Mouse (Mus musculus): ENCODE data around the gene Plekhd1. TPM values are rescaled to one million over a fixed set of nuclear protein-coding genes. Genes with fewer than 3 reads are reported as not detected.

The Plekhd1 gene
- polyA plus RNA-seq, 1 experiment from 2014 or later, result 0.63 TPM

DNA sequence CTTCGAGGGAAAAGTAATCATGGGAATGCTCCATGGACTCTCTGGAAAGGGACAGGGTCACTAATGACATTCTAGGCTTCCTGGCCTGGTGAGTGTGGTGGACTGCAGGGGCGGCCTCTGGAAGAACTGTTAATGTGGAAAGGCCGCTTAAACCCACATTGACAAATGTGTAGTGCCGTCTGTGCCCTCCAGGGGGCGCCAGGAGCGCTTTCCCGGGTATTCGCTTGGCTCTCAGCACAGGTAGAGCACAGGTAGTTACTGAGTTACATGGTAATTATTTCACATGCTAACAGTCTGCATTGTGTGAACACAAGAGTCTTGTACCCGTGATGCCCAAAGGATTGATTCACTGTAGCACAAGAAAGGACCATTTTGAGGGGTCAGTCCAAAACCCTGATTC is 47.1 kb downstream of the Plekhd1 start:
- no peak overlapping the region for H3K27ac ChIP-seq
- H3K9me3 ChIP-seq, result no peaks in the 10 kb centered on the region
- WGBS, result 29% methylated on average over 9 of the region's 9 CpGs
- DNase-seq (ENCODE audit: low spot score), result no peak
- H3K27me3 ChIP-seq (ENCODE audit: insufficient read depth, poor library complexity, severe bottlenecking), result peaks cover 77% of the 10 kb centered on the region
- no peaks in the 10 kb centered on the region for H3K36me3 ChIP-seq
- H3K4me3 ChIP-seq, result no peak overlapping the region
- H3K4me1 ChIP-seq, result peaks cover 8% of the 10 kb centered on the region; the same call in 1 of the 2 replicates

DNA sequence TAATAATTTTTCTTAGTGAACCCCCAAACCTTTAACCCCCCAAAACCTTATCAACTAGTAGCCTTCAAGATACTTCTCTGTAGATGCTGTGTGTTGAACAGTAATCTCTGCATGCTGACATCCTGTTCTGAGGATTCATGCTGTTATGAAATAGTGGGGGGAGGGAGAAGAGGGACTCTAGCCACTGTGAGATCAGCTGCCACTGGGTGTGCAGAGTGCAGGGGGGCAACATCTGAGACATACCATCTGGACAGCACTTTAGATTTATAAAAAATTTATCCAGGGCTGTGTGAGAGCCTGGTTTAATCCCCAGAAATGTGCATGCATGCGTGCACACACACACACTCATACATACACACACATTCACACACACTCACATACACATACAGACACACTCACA is 52.2 kb downstream of the Plekhd1 start:
- DNase-seq (ENCODE audit: low spot score), result no peak
- WGBS, result 71% methylated on average over 1 of the region's 1 CpGs

DNA sequence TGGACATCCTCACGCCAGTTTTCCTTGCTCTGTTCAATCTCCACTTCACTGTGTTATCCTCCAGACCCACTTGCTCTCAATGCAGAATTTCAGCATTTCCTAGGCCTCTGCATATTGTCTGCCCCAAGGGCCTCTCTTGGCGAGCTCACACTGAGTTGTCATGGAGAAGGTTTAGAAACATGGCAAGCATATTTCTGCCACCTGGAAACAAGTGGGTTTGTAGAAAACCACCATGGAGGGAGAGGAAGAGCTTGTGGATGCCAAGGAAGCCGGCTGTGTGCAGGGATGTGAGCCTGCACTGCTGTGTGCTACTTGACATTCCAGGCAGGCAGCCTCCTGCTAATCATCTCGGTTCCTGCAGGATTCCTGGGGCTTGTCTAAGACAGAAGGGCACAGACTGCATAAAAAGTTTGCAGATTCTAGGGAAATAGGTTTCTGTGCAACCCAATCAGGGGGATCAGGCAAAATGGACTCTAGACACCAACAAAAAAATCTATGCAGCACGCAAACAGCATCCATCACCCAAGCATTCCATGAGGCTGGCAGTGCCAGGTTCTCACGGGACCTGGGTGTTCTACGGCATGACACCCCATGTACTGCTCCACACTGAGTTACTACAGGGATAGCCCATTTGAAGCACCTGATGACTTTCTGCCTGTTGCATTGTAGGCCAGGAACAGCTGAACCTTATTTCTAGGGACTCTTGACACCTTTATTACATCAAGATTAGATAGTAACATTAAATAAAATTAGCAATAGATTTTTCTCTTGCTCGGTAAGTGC is 53.8 kb downstream of the Plekhd1 start:
- Histone ChIP-seq H3K4me3 (no peak overlapping the region), H3K4me1 (peaks cover 10% of the 10 kb centered on the region; the same call in 1 of the 2 replicates), H3K9me3 (no peaks in the 10 kb centered on the region), H3K27ac (no peak overlapping the region), H3K27me3 (ENCODE audit: insufficient read depth, poor library complexity, severe bottlenecking) (peaks cover 49% of the 10 kb centered on the region), H3K36me3 (no peaks in the 10 kb centered on the region)
- WGBS, result 50% methylated on average over 8 of the region's 8 CpGs
- no peak for DNase-seq (ENCODE audit: low spot score)

More for the DNA sequence above, 52.2 kb downstream of the Plekhd1 start:
- no peak overlapping the region for H3K4me3 ChIP-seq
- peaks cover 10% of the 10 kb centered on the region; the same call in 1 of the 2 replicates for H3K4me1 ChIP-seq
- no peak overlapping the region for H3K27ac ChIP-seq
- H3K36me3 ChIP-seq, result no peaks in the 10 kb centered on the region
- peaks cover 52% of the 10 kb centered on the region for H3K27me3 ChIP-seq (ENCODE audit: insufficient read depth, poor library complexity, severe bottlenecking)
- H3K9me3 ChIP-seq, result no peaks in the 10 kb centered on the region

DNA sequence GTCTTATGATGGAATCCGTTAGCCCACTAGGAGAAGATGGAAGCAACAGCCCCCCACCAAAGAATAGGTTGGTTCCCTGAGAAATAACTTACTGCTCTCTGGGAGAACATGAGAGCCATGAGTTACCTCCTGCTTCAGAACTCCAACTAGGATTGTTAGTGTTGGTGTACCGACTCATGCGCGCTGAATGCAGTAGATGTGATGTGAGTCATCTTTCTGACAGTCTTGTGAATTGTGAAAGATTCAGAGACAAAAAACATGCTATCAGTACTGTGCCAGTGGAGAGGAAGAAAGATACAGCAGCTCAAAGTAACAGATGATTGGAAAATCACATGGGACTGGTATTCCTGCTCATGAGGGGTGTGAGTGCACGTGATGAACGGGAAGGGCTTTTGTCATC is 59.2 kb downstream of the Plekhd1 start:
- WGBS, result 85% methylated on average over 6 of the region's 6 CpGs
- Histone ChIP-seq H3K27ac (no peak overlapping the region), H3K36me3 (no peaks in the 10 kb centered on the region), H3K9me3 (no peaks in the 10 kb centered on the region), H3K4me1 (no peaks in the 10 kb centered on the region), H3K27me3 (ENCODE audit: insufficient read depth, poor library complexity, severe bottlenecking) (peaks cover 81% of the 10 kb centered on the region), H3K4me3 (no peak overlapping the region)
- no peak for DNase-seq (ENCODE audit: low spot score)

GRCm38 (mm10) chr12:80757751-80758558 is 65.6 kb downstream of the Plekhd1 start:
- WGBS, result under 1% methylated on average over 122 of the region's 122 CpGs
- Histone ChIP-seq H3K9me3 (no peaks in the 10 kb centered on the region), H3K4me3 (peak overlapping the region; percentile 72), H3K4me1 (peaks cover 36% of the 10 kb centered on the region), H3K27me3 (ENCODE audit: insufficient read depth, poor library complexity, severe bottlenecking) (peaks cover 93% of the 10 kb centered on the region), H3K36me3 (no peaks in the 10 kb centered on the region), H3K27ac (peak overlapping the region; percentile 69)
- DNase-seq (ENCODE audit: low spot score), result peak; percentile 86

DNA sequence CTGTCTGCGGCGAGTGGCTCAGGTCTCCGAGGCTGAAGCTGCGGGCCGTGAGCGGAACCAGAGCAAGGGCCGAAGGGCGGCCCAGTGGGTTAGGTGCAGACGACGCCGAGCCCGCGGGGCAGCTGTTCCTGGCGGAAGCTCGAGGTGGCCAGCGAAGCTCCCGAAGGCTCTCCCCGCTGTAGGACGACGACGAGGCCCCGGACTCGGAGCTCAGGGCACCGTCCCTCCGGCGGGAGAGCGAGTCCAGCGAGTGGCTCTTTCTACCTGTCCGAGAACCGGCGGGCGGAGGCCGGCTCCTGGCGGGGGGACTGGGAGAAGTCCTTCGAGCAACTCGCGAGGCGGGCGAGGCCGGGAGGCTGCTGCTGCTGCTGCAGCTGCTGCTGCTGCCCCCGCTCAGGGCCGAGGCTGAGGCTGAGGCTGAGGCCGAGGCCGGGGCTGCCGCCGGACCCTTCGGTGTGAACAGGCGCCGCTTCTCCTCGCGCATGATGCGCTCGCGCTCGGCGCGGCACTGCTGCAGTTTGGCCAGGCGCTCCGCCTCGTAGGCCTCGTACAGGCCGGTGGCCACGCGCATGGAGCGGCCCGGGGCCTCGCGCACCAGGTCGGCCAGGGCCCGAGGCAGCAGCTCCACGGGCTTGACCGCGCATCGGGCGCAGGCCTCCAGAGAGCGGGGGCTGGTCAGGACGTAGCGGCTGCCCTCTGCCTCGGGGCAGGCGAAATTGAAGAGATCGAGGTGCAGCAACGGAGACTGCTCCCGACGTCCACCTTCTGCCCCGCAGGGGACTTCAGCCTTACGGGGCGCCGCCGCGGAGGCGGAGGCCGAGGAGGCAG is 66.4 kb downstream of the Plekhd1 start:
- WGBS, result 3% methylated on average over 92 of the region's 92 CpGs
- H3K27me3 ChIP-seq (ENCODE audit: insufficient read depth, poor library complexity, severe bottlenecking), result peaks cover 95% of the 10 kb centered on the region

DNA sequence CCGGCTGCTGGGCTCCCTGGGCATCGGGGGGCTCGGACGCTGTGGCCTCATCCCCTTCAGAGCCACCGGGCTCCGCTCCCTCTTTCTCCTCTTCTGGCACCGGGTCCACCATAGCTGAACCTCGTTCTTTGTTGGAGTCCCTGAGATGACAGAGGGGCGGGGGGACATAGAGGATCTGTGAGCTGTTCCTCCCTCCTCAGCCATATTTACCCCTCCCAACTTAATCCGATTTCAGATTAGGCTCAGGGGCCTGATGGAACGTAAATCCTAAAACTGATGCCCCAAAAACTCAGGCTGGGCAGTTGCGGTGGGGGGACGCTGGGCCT is 67.0 kb downstream of the Plekhd1 start:
- no peaks in the 10 kb centered on the region for H3K9me3 ChIP-seq
- peaks cover 89% of the 10 kb centered on the region for H3K27me3 ChIP-seq (ENCODE audit: insufficient read depth, poor library complexity, severe bottlenecking)
- H3K4me3 ChIP-seq, result peak overlapping the region; percentile 72
- WGBS, result 7% methylated on average over 13 of the region's 13 CpGs
- no peaks in the 10 kb centered on the region for H3K36me3 ChIP-seq
- DNase-seq (ENCODE audit: low spot score), result no peak
- peak overlapping the region; percentile 69; the same call in 1 of the 2 replicates for H3K27ac ChIP-seq
- H3K4me1 ChIP-seq, result peaks cover 36% of the 10 kb centered on the region

More for the DNA sequence above, 66.4 kb downstream of the Plekhd1 start:
- no peaks in the 10 kb centered on the region for H3K36me3 ChIP-seq
- peak; percentile 77 for DNase-seq (ENCODE audit: low spot score)
- peak overlapping the region; percentile 69; the same call in 1 of the 2 replicates for H3K27ac ChIP-seq
- H3K9me3 ChIP-seq, result no peaks in the 10 kb centered on the region
- H3K4me1 ChIP-seq, result peaks cover 36% of the 10 kb centered on the region
- H3K4me3 ChIP-seq, result peak overlapping the region; percentile 72

GRCm38 (mm10) chr12:80759713-80760395 is 67.5 kb downstream of the Plekhd1 start:
- 2% methylated on average over 22 of the region's 22 CpGs for WGBS
- no peak overlapping the region for H3K27ac ChIP-seq
- DNase-seq (ENCODE audit: low spot score), result no peak
- peak overlapping the region; percentile 72 for H3K4me3 ChIP-seq
- H3K27me3 ChIP-seq (ENCODE audit: insufficient read depth, poor library complexity, severe bottlenecking), result peaks cover 84% of the 10 kb centered on the region
- H3K36me3 ChIP-seq, result no peaks in the 10 kb centered on the region
- H3K4me1 ChIP-seq, result peaks cover 36% of the 10 kb centered on the region
- H3K9me3 ChIP-seq, result no peaks in the 10 kb centered on the region

- H3K4me3 ChIP-seq, result peak within 1 kb of the TSS; percentile 72
- WGBS, result under 1% methylated on average over 24 of the region's 24 CpGs
- no peak within 1 kb of the TSS for H3K27ac ChIP-seq
- DNase-seq (ENCODE audit: low spot score), result peak; percentile 85
- peaks cover 79% of the 10 kb centered on the region for H3K27me3 ChIP-seq (ENCODE audit: insufficient read depth, poor library complexity, severe bottlenecking)
- H3K36me3 ChIP-seq, result no peaks in the 10 kb centered on the region
- H3K9me3 ChIP-seq, result no peaks in the 10 kb centered on the region
- peaks cover 36% of the 10 kb centered on the region for H3K4me1 ChIP-seq
Measured at GRCm38 (mm10) chr12:80760396-80760801, 68.0 kb downstream of the Plekhd1 start, which contains the start of gene Ccdc177. Ccdc177 (minus strand) TSS chr12:80760687.

GRCm38 (mm10) chr12:80762982-80763381 is 70.6 kb downstream of the Plekhd1 start:
- WGBS, result 83% methylated on average over 5 of the region's 5 CpGs
- H3K36me3 ChIP-seq, result no peaks in the 10 kb centered on the region
- H3K4me3 ChIP-seq, result no peak overlapping the region
- peaks cover 27% of the 10 kb centered on the region for H3K4me1 ChIP-seq
- DNase-seq (ENCODE audit: low spot score), result no peak
- no peak overlapping the region for H3K27ac ChIP-seq
- H3K27me3 ChIP-seq (ENCODE audit: insufficient read depth, poor library complexity, severe bottlenecking), result peaks cover 61% of the 10 kb centered on the region
- no peaks in the 10 kb centered on the region for H3K9me3 ChIP-seq

DNA sequence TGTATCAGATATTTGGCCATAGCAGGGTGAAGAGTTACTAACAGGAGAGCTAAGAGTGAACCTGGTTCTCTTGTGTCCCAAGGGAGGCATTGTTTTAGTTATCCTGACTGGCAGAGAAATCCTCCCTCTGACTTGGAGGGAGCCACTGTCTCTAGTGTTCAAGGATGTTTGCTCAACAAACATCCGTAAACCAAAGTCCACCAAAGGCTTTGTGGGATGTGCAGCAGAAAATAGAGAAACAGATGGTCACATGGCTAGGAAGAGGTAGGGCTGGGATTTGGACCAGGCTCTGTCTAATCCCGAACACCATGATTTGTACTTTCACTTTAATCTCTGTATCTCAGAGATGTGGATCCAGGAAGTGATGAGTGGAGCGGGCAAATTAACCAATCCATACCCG is 71.7 kb downstream of the Plekhd1 start:
- H3K27ac ChIP-seq, result no peak overlapping the region
- peaks cover 16% of the 10 kb centered on the region for H3K4me1 ChIP-seq
- peaks cover 57% of the 10 kb centered on the region for H3K27me3 ChIP-seq (ENCODE audit: insufficient read depth, poor library complexity, severe bottlenecking)
- no peaks in the 10 kb centered on the region for H3K36me3 ChIP-seq
- H3K4me3 ChIP-seq, result no peak overlapping the region
- no peak for DNase-seq (ENCODE audit: low spot score)
- H3K9me3 ChIP-seq, result no peaks in the 10 kb centered on the region
- 63% methylated on average over 4 of the region's 4 CpGs for WGBS

DNA sequence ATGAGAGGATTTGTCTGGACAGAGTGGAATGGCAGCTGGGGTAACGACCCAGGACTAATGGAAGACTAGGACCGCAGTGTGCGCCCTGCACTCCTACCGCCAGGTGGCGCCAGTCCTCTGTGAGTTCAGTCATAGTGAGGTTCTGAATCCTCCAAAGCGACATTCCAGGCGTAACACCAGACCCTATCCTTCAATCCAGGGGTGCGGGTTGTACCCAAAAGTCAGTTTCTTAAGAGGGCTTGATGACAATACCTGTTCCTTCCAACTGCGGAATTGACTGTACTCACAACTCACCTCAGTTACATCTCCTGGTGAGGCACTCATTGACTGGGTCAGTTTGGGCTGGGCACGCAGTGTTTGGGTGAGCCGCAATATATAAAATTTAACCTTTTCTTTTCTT is 77.3 kb downstream of the Plekhd1 start:
- peak; percentile 90 for DNase-seq (ENCODE audit: low spot score)
- no peaks in the 10 kb centered on the region for H3K4me1 ChIP-seq
- WGBS, result 18% methylated on average over 11 of the region's 11 CpGs
- no peak overlapping the region for H3K4me3 ChIP-seq
- no peak overlapping the region for H3K27ac ChIP-seq
- peaks cover 15% of the 10 kb centered on the region for H3K27me3 ChIP-seq (ENCODE audit: insufficient read depth, poor library complexity, severe bottlenecking)
- no peaks in the 10 kb centered on the region for H3K9me3 ChIP-seq
- H3K36me3 ChIP-seq, result no peaks in the 10 kb centered on the region

Data from heart, embryonic 10.5 days (tissue).